Mouse (Mus musculus): Measurements from ENCODE around the gene Gm11492.
A peak's percentile ranks its signal among the peaks of the same experiment; 100 is the strongest.

Gm11492 gene

DNA sequence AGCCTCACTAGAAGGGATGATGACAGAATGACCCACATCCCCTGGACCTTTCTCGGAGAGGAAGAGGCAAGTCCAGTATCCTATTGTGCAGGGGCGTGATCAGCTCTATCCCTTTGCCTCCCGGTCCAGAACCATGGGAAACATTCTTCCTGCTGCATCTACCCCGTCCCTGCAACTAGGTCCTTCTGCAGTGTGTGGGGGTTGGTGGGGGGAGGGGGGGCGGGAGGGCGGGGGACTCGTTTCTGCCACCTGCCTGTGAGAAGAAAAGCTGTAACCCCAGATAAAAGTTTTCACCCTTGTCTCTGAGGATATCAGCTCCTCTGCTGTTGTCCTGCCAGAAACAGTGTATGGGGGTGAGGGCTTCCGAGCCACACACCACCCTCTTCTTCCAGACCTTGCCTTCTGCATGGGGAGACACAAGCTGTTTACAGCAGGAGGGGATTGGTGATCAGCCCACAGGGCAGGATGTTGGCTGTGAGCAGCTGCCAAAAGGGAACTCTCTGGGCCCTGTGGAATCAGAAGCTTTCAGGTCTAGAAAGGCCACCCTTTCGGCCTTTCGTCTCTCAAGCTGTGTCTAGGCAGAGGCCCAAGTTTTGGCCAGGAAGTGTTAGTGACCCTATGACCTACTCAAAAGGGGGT lies 12.6 kb downstream of the Gm11492 start:
- DNase-seq (ENCODE audit: low read depth, low spot score), result no peak

DNA sequence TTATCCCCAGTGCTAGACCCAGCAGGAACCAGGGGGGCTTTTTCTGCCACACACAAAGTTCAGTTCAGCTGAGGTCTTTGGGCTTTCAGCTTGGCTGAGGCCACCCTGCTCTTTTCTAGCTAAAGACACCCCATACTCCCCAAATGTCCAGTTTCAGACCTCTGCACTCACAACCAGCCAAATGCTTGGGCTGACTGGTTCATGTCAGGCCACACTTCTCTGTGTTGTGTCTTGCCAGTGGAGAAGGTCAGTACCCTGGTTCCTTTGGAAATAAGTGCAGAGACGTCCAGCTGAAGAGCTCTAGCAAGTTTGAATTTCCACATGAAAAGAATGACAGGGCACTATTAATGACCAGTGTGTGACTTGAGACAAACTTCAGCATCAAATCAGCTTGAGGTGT lies 13.3 kb downstream of the Gm11492 start:
- no peak for DNase-seq (ENCODE audit: low read depth, low spot score)

DNA sequence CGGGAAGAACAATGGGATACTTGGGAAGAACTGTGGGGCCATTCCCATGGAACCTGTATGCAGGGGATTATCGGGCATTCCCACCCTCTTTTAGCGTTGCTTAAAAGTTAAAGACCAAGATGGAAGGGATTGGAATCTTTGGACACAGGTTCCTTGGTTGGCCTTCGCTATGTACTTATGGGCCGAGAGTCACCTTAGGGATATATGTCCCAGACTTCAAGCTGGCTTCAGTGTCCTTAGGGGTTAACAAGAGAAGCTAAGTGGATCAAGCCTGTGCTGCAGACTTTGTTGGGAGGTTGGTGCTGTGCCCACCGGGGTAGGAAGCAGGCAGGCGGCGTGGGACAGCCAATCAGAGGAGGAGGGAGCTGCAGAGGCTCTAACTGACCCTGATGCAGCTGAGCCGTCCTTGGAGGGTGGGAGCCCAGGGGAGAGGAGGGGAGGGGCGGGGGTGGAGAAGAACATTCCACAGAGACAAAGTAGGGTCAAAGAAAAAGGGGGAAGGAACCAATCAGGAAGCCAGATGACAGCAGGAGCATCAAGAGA lies 14.2 kb downstream of the Gm11492 start:
- DNase-seq (ENCODE audit: low read depth, low spot score), result no peak

DNA sequence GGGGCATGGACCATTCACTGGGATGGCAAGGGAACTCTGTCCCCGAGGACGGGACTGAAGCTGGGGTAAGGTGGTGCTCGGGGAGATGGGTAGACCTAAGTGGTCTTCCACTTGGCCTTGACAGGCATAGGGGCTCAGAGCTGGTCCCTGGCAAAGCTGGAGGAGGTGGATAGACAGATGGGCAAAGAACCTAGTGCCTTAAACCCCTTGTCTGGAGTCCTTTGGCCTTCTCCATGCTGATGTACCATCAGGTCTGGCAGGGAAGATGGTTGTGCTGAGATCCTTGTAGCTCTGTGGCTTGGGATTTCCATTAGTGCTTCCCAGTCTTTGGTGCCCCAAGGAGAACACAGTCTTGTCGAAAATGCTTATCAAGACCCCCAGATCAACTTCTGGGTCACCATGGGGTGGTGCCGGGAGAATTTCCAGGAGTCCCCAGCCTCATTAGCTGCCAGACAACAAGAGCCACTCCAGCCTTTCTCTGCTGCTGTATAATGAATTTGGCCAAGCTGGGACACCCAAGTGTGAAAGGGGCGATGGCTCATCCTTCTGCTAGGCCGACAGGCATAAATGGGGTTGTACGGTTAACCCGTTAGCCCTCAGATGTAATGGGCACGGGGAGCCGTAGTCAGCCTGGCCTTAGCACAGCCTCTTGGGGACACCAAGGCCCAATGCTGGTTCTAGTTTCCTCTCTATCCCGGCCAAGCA lies 14.9 kb downstream of the Gm11492 start:
- DNase-seq (ENCODE audit: low read depth, low spot score), result no peak

DNA sequence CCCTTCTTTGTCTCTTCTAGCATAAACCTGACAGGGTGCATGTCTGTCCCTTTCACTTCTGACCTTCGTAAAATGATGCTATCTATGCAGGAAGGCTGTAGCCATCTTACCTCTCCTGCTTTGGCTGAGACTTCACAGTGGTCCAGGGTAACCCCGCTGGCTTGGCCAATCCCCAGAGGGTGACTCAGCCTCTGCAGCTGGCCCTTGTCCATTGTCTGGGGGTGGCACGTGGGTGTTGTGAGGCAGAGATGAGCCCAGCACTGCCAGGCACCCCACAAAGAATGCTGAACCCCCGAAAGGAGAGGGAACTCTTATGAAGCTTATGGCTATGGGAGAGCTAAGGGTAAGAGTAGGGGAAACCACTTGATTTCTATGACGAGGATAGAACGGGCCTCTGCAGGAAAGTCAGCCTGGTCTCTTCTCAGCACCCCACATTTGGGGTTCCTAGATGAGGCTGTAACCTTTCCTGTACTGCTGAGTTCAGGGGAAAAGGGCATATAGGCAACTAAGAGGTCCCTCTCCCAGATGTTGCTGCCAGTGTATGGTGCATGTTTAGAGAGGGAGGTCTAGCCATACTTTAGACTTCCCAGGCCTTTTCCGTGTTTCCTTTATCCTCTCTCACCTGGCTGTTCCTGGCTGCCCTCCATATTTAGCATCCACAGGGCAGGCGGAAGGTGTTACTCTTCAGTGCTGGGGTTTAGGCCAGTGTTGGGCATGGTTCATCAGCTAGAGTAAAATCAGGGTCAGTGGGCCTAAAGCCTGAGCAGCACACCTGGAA lies 15.7 kb downstream of the Gm11492 start:
- no peak for DNase-seq (ENCODE audit: low read depth, low spot score)

DNA sequence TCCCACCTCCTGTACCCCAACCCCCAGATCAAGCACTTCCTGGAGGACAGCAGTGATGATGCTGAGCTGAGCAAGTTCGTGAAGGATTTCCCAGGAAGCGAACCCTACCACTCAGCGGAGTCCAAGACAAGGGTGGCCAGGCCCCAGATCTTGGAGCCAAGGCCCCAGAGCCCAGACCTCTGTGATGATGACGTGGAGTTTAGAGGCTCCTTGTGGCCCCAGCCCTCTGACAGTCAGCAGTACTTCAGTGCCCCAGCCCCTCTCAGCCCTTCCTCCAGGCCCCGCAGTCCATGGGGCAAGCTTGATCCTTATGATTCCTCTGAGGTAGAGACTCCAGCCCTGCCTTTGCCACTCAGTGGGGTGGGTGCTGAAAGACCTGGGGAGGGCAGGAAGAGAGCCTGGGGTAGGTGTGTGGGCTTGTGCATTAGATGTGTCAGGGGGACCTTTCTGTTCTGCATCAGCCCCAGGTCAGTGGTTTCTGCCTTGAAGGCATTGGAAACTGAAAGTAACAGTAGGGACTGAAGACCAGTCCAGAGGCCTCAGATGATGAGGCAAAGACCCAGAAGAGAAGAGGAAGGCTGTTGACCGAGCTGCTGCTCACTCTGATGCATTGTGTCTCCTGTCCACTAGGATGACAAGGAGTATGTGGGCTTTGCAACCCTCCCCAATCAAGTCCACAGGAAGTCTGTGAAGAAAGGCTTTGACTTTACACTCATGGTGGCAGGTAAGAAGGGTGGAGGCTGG lies 17.0 kb downstream of the Gm11492 start:
- no peak for DNase-seq (ENCODE audit: low read depth, low spot score)

DNA sequence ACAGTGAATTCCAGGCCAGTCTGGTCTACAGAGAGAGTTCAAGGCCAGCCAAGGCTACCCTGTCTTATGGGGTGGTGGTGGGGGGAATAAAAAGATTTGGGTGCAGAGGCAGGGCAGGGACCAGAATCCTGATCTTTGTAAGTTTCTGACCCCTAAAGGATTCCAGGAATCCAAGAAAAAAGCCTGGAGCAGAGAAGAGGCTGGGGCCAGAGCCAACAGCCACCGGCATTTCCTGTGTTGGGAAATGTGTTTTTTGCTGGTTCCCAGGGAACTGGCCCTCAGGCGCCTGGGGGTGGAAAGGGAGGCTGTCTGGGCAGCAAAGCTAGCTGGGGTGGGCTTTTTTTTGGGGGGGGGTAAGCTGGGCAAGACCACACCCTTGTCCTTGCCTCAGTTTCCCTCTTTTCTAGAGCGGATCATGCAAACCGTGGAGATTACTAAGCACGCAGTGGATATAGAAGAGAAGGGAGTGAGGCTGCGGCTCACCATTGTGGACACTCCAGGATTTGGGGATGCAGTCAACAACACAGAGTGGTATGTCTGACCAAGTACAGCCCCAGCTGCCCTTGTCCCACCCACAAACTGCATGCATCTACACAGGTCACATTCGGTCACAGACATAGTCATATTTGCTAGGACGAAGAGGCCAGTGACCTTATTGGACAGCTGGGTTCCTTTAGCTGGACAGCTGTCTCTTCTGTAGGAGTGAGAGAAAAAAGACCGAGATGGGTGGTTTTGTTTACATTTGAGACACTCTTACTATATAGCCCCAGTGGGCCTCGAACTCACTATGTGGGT lies 18.5 kb downstream of the Gm11492 start:
- DNase-seq (ENCODE audit: low read depth, low spot score), result no peak

DNA sequence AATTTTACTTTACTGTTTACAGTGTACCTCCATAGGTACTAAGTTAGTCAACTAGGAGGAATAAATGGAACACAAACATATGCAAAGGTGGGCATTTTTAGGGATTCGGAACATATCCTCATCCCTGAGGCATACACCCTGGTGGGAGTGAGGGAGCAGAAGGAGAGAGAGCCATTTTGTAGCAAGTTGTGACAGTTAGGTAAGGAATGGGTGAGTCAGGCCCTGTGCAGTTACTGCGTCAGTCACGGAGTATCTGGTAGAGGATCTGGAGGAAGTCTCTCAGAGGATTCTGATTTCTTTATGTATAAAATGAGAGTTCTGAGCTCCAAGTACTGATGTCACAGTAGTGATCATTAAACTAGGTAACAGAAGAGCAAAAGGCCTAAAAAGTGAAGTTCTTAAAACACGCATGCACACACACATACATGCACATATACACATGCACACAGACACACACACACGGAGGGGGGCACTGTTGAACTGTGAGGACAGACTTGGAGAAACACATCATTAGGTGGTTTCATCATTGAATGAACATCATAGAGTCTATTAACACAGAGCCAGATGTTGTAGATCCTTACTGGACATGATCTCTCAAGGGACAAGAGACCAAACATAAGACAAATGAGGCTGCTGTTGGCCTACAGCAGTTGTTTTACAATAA lies 20.9 kb downstream of the Gm11492 start:
- DNase-seq (ENCODE audit: low read depth, low spot score), result no peak

GRCm38 (mm10) chr11:87589605-87590004 lies 23.2 kb downstream of the Gm11492 start:
- DNase-seq (ENCODE audit: low read depth, low spot score), result no peak

DNA sequence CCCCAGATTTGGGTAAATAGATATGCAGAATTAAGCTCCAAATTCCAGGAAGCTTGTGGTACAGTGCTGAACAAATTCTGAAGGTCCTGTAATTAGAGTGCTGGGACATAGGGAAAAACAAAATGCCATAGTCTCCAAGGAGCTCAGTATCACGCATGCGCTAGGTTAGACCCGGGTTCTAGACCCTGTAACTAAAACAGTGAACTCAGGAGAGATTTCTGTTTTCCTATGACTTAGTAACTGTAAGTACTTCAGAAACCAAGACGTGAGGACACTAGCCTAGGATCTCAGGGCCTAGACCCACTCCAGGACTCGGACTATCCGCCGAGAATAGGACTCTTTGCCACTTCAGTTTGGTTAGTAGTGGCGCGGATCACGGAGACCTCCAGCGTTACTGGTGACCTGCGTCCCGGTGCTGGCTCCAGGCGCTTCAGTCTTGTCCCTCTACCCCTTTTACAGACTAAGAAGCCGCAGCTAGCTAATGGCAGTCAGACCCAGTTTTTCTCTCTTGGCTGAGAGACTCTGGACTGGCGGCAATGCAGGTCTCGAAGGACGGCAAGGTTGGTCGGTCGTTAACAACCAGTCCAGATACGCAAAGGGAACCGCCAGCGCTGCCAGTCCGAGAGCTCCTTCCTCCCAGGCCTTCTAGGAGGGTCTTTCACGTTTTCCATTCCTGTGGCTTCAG lies 24.5 kb downstream of the Gm11492 start:
- peak; percentile 35 for DNase-seq (ENCODE audit: low read depth, low spot score)

- DNase-seq (ENCODE audit: low read depth, low spot score), result peak; percentile 97
Measured at GRCm38 (mm10) chr11:87591526-87592353, 25.3 kb downstream of the Gm11492 start, which contains the start of gene Mtmr4. Gene Mtmr4, plus strand, starts transcription at chr11:87592162.

GRCm38 (mm10) chr11:87592354-87592695 lies 25.9 kb downstream of the Gm11492 start:
- DNase-seq (ENCODE audit: low read depth, low spot score), result no peak

DNA sequence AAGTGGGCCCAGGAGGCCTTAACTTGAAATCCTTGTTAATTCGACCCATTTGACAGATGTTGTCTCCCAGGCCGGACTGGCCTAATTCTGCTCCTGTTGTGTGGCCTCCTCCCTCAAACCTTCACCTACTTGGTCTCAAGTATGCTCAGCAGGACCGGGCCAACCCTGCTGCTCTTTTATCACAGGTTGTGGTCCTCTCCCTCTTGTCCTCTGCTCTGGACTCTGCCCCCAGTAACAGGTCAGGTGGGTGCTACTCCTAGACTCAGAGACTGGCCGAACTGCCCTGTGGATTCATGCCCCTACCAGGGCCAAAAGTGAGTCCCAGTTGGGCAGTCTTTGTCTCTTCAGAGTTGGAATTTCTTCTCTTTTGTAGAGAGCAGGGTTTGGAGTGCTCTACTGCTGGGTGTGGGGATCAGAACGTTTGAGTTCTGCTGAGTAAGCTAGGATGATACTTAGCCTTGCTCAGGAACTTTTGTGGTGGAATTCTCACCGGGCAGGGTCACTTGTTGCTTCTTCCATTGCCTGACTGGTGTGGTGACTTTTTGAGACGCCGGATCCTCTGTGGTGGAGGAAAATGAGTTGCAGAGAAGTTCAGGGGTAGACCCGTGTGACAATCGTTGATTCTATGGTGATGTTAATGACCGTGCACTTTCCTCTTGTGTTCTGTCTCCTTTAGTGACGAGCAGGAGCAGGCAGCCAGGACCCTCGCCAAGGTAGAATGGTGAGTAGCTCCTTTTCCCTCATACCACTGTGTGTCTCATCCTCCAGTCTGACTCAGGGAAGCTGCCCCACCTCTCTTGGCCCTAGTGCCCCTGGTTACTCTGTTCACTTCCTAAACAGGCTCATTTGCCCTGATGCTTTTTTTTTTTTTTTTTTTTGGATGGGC lies 26.5 kb downstream of the Gm11492 start:
- peak; percentile 22 for DNase-seq (ENCODE audit: low read depth, low spot score)

- peak; percentile 72 for DNase-seq (ENCODE audit: low read depth, low spot score)
Measured at GRCm38 (mm10) chr11:87595327-87595841, 28.9 kb downstream of the Gm11492 start.

GRCm38 (mm10) chr11:87595976-87596375 lies 29.5 kb downstream of the Gm11492 start:
- no peak for DNase-seq (ENCODE audit: low read depth, low spot score)

GRCm38 (mm10) chr11:87596492-87596891 lies 30.0 kb downstream of the Gm11492 start:
- DNase-seq (ENCODE audit: low read depth, low spot score), result no peak

- no peak for DNase-seq (ENCODE audit: low read depth, low spot score)
Measured at GRCm38 (mm10) chr11:87597061-87597460, 30.6 kb downstream of the Gm11492 start.
